Mouse (Mus musculus) erythroblast, embryonic 14.5 days (primary cell): ENCODE data around the gene Bub1.

Experiments used
- GATA1 ChIP-seq: IDR thresholded peaks from 2 replicates; pipeline ENCODE4 v1.6.1; 2012; ENCODE audit warnings: low read length, inconsistent platforms, mixed read lengths
- TAL1 ChIP-seq: IDR thresholded peaks from 3 replicates; pipeline ENCODE4 v1.6.1; 2012; ENCODE audit warnings: low read length, inconsistent platforms, mixed read lengths

GRCm38 (mm10) chr2:127864381-127864780 lies 32.7 kb upstream of the Bub1 start:
- TF ChIP-seq TAL1 (no peak), GATA1 (no peak)
